Comparison of ENCODE assay signal across 9 mouse cellular contexts in the genomic region with DNA sequence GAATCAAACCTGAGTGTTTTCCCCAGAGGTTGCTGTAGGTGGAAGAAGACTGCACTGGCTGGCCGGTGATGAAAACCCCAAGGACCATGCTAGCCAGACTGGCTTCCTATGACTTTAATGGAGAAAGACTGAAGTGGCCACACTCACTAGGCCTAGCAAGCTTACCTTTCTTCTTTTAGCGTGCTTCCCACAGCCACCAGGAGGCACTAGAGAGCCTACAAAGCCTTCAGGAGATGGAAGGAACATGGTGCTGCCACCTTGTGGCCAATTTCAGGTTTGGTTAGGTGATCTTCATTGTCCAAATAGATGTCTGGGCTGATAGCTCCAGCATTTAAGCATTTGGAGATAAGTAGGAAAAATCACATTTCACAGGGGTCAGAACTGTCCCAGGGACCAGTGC. TPM values are rescaled to one million over a fixed set of nuclear protein-coding genes. Genes with fewer than 3 reads are reported as not detected.
DNase-seq lines count a peak whose midpoint lies in the region; ATAC-seq lines count a peak whose summit lies in the region.
"Had no signal": no experiment of that assay in that cellular context is flagged by ENCODE, and none has a peak within 500 bp of the region (broad histone marks: within the 10 kb centered on the region; RNA-seq: fewer than 3 reads in every experiment).

No protein-coding gene starts in this region.

- no peak overlapping the region for H3K27ac ChIP-seq in forebrain, embryonic 12.5 days
- H3K27ac ChIP-seq: macrophage had no signal

- peaks cover 2% of the 10 kb centered on the region; the same call in 1 of the 2 replicates for H3K27me3 ChIP-seq in forebrain, embryonic 12.5 days

- H3K9me3 ChIP-seq in forebrain, embryonic 12.5 days, result no peaks in the 10 kb centered on the region

- H3K9ac ChIP-seq in forebrain, embryonic 12.5 days, result no peak overlapping the region

- intact Hi-C loops in heart, postnatal 25 days (cut with DNase I), result loop anchor here (1.0 to 2.0 kb wide), 2 partner anchors 83 to 162 kb away; no protein-coding TSS in a partner anchor

- H3K4me2 ChIP-seq in forebrain, embryonic 12.5 days, result no peak overlapping the region

- 19% methylated on average over 2 of the region's 2 CpGs for WGBS in forebrain, embryonic 12.5 days

- no peaks in the 10 kb centered on the region for H3K4me1 ChIP-seq in forebrain, embryonic 12.5 days

- no peak overlapping the region for H3K4me3 ChIP-seq in forebrain, embryonic 12.5 days (replicated peaks)

- peak; percentile 83 for DNase-seq in MEL-GATA-1-ER (ENCODE audit: extremely low read depth, low read depth)
- DNase-seq in c-Kit-positive CD71-positive TER-119-positive erythroid progenitor cells, embryonic 14.5 days (ENCODE audit: low spot score), result peak; percentile 98
- DNase-seq in heart, postnatal 25 days (ENCODE audit: low spot score), result peak; percentile 69
- peak; percentile 97 for DNase-seq in layer of hippocampus, adult 9-10 months (ENCODE audit: low spot score)
- peak; percentile 95 for DNase-seq in lung, postnatal 25 days (ENCODE audit: low spot score)
- DNase-seq in retina, postnatal 1 day, result peak; percentile 97
- peak; percentile 83 to 90 for DNase-seq in urinary bladder, adult 18-20 months (ENCODE audit: low spot score in 2 of 2)

- ATAC-seq in forebrain, embryonic 12.5 days (ENCODE audit: low FRiP score), result peak; percentile 45; the same call in 1 of the 2 replicates

- peaks cover 30% of the 10 kb centered on the region for H3K36me3 ChIP-seq in forebrain, embryonic 12.5 days (replicated peaks)

RNA-seq across cellular contexts. Expression of gene Ptges2, which starts 9.0 kb away (rescaled TPM):
- polyA plus RNA-seq in forebrain, embryonic 12.5 days (2016; fragmentation: Nextera tagmentation; extraction: Ambion mirVana), result 29.6 and 29.9 TPM in 2 replicates
- 10 to 100 TPM; 78.1 to 81.2 TPM for total RNA-seq in heart, postnatal 25 days (2021)

RNA-seq across cellular contexts. Expression of gene Lcn2, which starts 16.6 kb away (rescaled TPM):
- polyA plus RNA-seq in forebrain, embryonic 12.5 days (2016; fragmentation: Nextera tagmentation; extraction: Ambion mirVana), result 0.45 and 0.50 TPM in 2 replicates
- 1 to 10 TPM; 3.1 to 3.6 TPM for total RNA-seq in heart, postnatal 25 days (2021)

RNA-seq across cellular contexts. Expression of gene 1110008P14Rik, which starts 22.9 kb away (rescaled TPM):
- polyA plus RNA-seq in forebrain, embryonic 12.5 days (2016; fragmentation: Nextera tagmentation; extraction: Ambion mirVana), result 51.0 and 51.4 TPM in 2 replicates
- 10 to 100 TPM; 47.7 to 49.6 TPM for total RNA-seq in heart, postnatal 25 days (2021)

RNA-seq across cellular contexts. Expression of gene Naif1, which starts 45.6 kb away (rescaled TPM):
- polyA plus RNA-seq in forebrain, embryonic 12.5 days (2016; fragmentation: Nextera tagmentation; extraction: Ambion mirVana), result 6.1 and 6.2 TPM in 2 replicates
- 1 to 10 TPM; 3.4 to 4.2 TPM for total RNA-seq in heart, postnatal 25 days (2021)

RNA-seq across cellular contexts. Expression of gene Slc25a25, which starts 46.6 kb away (rescaled TPM):
- polyA plus RNA-seq in forebrain, embryonic 12.5 days (2016; fragmentation: Nextera tagmentation; extraction: Ambion mirVana), result 38.8 and 39.9 TPM in 2 replicates
- total RNA-seq in heart, postnatal 25 days (2021), result 1 to 10 TPM; 5.6 to 7.5 TPM
